Mouse (Mus musculus) liver, embryonic 16.5 days (tissue): ENCODE results near the gene Ppm1g. TPM values are rescaled to one million over a fixed set of nuclear protein-coding genes. Genes with fewer than 3 reads are reported as not detected.
A peak's percentile ranks its signal among the peaks of the same experiment; 100 is the strongest.

ENCODE experiments used
- ATAC-seq: fragments of 200-750 bp; cut with Nextera tagmentation; 2 replicates; pipeline ENCODE4 v1.8.0; 2017; ENCODE audit warnings: low read depth, mild to moderate bottlenecking, moderate number of reproducible peaks, moderate library complexity
- H3K27ac ChIP-seq: fragments of 300-500 bp; sonication (generic); 2 replicates; pipeline ENCODE4 v1.5.1; 2014; ENCODE audit warnings: mild to moderate bottlenecking, low read length
- H3K27me3 ChIP-seq: fragments of 300-500 bp; sonication (generic); 2 replicates; pipeline ENCODE4 v1.6.1; 2014; ENCODE audit warnings: low read depth, low read length, mixed read lengths; ENCODE audit not compliant: control insufficient read depth, insufficient read depth
- H3K36me3 ChIP-seq: fragments of 300-500 bp; sonication (generic); 2 replicates; pipeline ENCODE4 v1.6.1; 2014; ENCODE audit warnings: mild to moderate bottlenecking; ENCODE audit not compliant: control insufficient read depth, insufficient read depth
- H3K4me1 ChIP-seq: fragments of 300-500 bp; sonication (generic); 2 replicates; pipeline ENCODE4 v1.6.1; 2014; ENCODE audit warnings: low read depth, low read length, mixed read lengths; ENCODE audit not compliant: control insufficient read depth
- H3K4me2 ChIP-seq: fragments of 300-500 bp; sonication (generic); 2 replicates; pipeline ENCODE4 v1.6.1; 2014; ENCODE audit warnings: low read depth, low read length, mixed read lengths
- H3K4me3 ChIP-seq: fragments of 300-500 bp; sonication (generic); 2 replicates; pipeline ENCODE4 v1.5.1; 2014; ENCODE audit warnings: low read depth, mild to moderate bottlenecking, low read length
- H3K9ac ChIP-seq: fragments of 300-500 bp; sonication (generic); 2 replicates; pipeline ENCODE4 v1.6.1; 2014; ENCODE audit warnings: low read depth, low read length
- H3K9me3 ChIP-seq: fragments of 300-500 bp; sonication (generic); replicated peaks from 2 replicates; pipeline ENCODE4 v1.6.1; 2016; ENCODE audit warnings: low read length; ENCODE audit not compliant: control insufficient read depth
- WGBS: fragments of 180-500 bp; shearing (Covaris S2); extraction: QIAGEN DNeasy Blood & Tissue Kit; methylation state at CpG from one replicate; pipeline ENCODE4 v1.1.7; 2014; ENCODE audit not compliant: insufficient replicate concordance; 5-methylcytosine and 5-hydroxymethylcytosine counted together
- polyA plus RNA-seq: library from polyadenylated mRNA; unstranded; fragments of >200 nt; fragmentation: Nextera tagmentation; extraction: Ambion mirVana; gene quantifications from 2 replicates; pipeline ENCODE4 v1.2.1, GENCODE M21; 2015

The Ppm1g gene
- polyA plus RNA-seq, 1 experiment from 2014 or later = 90.8 TPM

DNA sequence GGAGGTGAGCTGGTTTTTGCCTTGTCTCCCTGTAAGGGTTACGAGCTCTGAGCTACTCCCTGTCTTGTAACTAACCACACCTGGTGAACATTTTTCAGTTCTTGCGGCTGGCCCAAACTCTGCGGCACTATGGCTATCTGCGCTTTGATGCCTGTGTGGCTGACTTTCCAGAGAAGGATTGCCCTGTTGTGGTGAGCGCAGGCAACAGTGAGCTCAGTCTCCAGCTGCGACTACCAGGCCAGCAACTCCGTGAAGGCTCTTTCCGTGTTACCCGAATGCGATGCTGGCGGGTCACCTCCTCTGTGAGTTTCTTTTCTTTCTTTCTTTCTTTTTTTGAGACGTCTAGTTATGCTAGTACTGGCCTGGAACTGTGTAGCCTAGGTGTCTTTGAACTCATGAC is 23.4 kb downstream of the Ppm1g start:
- peaks cover 51% of the 10 kb centered on the region for H3K36me3 ChIP-seq
- 91% methylated on average over 12 of the region's 12 CpGs for WGBS

DNA sequence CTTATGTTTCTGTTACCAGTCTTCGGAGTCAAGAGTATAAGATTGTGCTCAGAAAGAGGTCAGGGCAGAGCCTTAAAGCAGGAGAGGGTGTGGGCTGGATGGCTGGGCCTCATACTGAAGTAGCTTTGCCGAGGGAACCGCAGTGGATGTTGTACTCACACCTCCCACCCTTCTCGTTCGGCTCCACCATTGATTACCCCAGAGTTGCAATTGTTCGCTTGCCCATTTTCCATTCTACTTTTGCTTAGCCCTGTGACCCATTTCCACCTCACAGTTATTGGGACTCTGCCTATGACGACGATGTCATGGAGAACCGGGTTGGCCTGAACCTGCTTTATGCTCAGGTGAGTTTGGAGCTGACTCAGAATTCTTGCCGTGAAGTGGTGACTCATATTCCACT is 24.3 kb downstream of the Ppm1g start:
- ATAC-seq = no peak
- Histone ChIP-seq H3K27ac (no peak overlapping the region), H3K4me3 (no peak overlapping the region), H3K27me3 (no peaks in the 10 kb centered on the region), H3K9ac (no peak overlapping the region), H3K4me2 (no peak overlapping the region), H3K36me3 (peaks cover 51% of the 10 kb centered on the region), H3K4me1 (peaks cover 21% of the 10 kb centered on the region), H3K9me3 (no peaks in the 10 kb centered on the region)
- WGBS = 94% methylated on average over 10 of the region's 10 CpGs

More for the DNA sequence above, 23.4 kb downstream of the Ppm1g start:
- ATAC-seq = no peak
- Histone ChIP-seq H3K4me2 (no peak overlapping the region), H3K27ac (no peak overlapping the region), H3K9ac (no peak overlapping the region), H3K9me3 (no peaks in the 10 kb centered on the region), H3K4me1 (peaks cover 15% of the 10 kb centered on the region), H3K4me3 (no peak overlapping the region), H3K27me3 (no peaks in the 10 kb centered on the region)

DNA sequence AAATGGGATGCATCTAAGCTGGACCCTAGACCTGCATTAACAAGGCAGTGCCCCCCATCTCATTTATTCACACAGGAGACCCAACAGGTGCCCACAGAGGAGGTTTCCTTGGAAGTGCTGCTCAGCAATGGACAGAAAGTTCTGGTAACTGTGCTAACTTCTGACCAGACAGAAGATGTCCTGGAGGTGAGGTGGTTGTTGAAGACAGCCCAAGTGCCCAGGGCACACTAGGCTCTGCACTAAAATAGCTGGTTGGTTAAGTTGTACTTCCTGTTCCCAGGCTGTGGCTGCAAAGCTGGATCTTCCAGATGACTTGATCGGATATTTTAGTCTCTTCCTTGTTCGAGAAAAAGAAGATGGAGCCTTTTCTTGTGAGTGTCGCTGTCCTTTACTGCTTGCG is 24.8 kb downstream of the Ppm1g start:
- ATAC-seq = no peak
- no peaks in the 10 kb centered on the region for H3K27me3 ChIP-seq
- no peak overlapping the region for H3K4me3 ChIP-seq
- peaks cover 55% of the 10 kb centered on the region for H3K36me3 ChIP-seq
- 79% methylated on average over 4 of the region's 4 CpGs for WGBS
- no peak overlapping the region for H3K27ac ChIP-seq
- H3K4me1 ChIP-seq = peaks cover 20% of the 10 kb centered on the region
- H3K9ac ChIP-seq = no peak overlapping the region
- H3K4me2 ChIP-seq = no peak overlapping the region
- no peaks in the 10 kb centered on the region for H3K9me3 ChIP-seq

DNA sequence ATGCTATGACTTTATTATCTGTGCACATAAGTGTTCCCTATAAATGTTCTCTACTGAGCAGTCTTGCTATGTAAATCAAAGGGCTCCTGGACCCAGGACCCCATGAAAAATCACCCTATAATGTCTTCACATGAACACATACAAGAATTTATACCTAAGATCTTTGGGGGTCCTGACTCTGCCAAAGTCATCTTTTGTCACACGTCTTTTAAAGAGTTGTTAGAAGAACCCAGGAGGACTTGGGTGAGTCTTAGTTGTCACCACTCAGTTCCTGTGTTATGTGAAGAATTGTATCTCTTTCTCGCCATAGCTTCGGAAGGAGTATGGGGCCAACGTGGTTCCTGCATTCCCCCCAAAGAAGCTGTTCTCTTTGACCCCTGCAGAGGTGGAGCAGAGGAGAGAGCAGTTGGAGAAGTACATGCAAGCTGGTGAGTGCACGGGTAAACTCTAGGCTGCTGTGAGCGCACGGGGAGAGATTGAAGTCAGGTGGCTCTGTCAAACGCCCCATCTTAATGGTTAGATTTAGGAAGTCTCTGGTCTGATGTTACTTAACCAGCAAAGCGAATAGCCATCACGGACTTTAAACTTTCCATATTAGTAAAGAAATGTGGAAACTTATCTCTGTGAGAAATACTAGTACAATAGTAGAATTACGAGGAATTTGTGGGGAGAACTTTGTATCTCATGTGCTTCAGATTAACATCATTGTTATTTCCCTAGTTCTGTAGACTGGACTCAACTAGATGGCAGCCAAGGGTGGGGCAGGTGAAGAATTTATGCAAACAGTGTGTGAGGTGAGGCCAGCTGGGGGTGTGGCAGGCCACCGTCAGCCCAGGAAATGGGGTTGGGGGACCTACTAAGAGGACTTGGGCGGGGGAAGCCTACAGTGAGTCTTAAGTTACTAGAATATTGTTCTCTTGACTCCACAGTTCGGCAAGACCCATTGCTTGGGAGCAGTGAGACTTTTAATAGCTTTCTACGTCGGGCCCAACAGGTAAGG is 25.7 kb downstream of the Ppm1g start:
- Histone ChIP-seq H3K9ac (peak overlapping the region; percentile 90), H3K36me3 (peaks cover 59% of the 10 kb centered on the region), H3K9me3 (no peaks in the 10 kb centered on the region), H3K27me3 (no peaks in the 10 kb centered on the region), H3K27ac (peak overlapping the region; percentile 83; the same call in 1 of the 2 replicates), H3K4me3 (peak overlapping the region; percentile 84), H3K4me2 (peak overlapping the region; percentile 84), H3K4me1 (peaks cover 20% of the 10 kb centered on the region)
- WGBS = 84% methylated on average over 16 of the region's 16 CpGs
- ATAC-seq = no peak

DNA sequence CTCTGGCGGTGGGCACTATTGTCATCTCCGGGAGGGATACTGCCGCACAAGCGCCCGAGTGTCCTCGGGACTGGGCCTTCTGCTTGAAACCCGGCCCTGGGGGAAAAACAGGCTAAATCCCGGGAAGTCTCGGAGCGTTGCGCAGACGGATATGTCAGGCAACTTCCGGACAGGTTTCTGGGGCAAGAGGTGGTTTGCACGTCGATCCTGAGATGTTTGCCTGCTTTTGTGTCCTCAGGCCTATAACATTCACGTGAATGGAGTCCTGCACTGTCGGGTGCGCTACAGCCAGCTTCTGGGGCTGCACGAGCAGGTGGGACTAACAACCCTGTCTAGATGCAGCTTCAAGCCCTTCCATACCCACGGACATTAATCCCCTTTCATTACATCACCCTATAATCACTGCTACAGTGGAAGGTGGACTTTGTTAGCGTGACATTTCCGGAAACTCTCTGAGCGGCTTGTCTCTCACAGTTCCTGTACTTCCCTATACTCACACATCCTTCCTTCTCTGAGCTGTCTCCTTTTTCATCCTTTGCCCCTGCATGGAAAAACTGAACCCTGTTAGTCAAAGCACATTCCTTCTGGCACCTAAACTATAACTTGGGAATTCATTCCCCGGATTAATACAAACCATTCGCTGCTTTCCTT is 26.7 kb downstream of the Ppm1g start:
- 6% methylated on average over 25 of the region's 25 CpGs for WGBS
- H3K4me2 ChIP-seq = peak overlapping the region; percentile 84
- no peaks in the 10 kb centered on the region for H3K9me3 ChIP-seq
- H3K4me3 ChIP-seq = peak overlapping the region; percentile 84
- peak overlapping the region; percentile 83 for H3K27ac ChIP-seq
- no peaks in the 10 kb centered on the region for H3K27me3 ChIP-seq
- no peak for ATAC-seq
- H3K9ac ChIP-seq = peak overlapping the region; percentile 90
- H3K36me3 ChIP-seq = peaks cover 54% of the 10 kb centered on the region
- peaks cover 20% of the 10 kb centered on the region for H3K4me1 ChIP-seq

DNA sequence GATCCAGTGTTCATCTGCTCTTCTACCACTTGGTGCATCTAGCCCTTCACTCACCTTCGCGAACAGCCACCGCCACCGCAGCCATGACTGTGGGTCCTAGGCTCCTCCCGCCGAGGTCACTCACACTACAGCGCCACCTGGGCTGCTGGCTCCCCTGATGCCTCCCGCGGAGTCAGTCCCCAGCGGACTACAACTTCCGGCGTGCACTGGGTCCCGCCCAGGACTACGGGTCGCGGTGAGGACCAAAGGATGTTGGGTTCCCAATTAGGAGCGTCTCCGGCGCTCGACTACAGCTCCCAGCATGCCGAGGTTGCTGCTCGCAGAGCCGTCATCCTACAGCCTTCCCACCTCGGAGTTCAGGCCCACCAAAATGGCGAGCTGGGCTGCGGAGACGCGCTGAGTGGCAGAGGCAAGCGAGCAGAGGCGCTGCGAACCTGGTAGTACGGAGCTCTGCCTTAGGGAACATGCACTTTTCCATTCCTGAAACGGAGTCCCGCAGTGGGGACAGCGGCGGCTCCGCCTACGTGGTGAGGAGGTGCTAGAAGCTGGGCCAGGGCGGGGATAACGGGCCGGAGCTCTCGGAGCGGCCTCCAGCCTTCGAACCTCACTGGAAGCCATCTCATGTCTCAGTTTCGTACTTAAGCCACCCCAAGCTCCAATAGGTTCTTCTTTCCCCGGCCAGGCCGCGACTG is 27.4 kb downstream of the Ppm1g start, which contains the start of the genes Snx17 and Eif2b4:
Gene Snx17, plus strand, starts transcription at position 289 of the 692 bp plus-strand sequence.
Gene Eif2b4, minus strand, starts transcription at position 492 of the 692 bp plus-strand sequence.
- H3K4me2 ChIP-seq = peak within 1 kb of the TSS; percentile 84
- WGBS = 0% methylated on average over 48 of the region's 48 CpGs
- peak within 1 kb of the TSS; percentile 90 for H3K9ac ChIP-seq
- peaks cover 51% of the 10 kb centered on the region for H3K36me3 ChIP-seq
- no peaks in the 10 kb centered on the region for H3K9me3 ChIP-seq
- H3K4me1 ChIP-seq = peaks cover 20% of the 10 kb centered on the region
- H3K4me3 ChIP-seq = peak within 1 kb of the TSS; percentile 84
- no peaks in the 10 kb centered on the region for H3K27me3 ChIP-seq
- H3K27ac ChIP-seq = peak within 1 kb of the TSS; percentile 92
- peak; percentile 95 for ATAC-seq

DNA sequence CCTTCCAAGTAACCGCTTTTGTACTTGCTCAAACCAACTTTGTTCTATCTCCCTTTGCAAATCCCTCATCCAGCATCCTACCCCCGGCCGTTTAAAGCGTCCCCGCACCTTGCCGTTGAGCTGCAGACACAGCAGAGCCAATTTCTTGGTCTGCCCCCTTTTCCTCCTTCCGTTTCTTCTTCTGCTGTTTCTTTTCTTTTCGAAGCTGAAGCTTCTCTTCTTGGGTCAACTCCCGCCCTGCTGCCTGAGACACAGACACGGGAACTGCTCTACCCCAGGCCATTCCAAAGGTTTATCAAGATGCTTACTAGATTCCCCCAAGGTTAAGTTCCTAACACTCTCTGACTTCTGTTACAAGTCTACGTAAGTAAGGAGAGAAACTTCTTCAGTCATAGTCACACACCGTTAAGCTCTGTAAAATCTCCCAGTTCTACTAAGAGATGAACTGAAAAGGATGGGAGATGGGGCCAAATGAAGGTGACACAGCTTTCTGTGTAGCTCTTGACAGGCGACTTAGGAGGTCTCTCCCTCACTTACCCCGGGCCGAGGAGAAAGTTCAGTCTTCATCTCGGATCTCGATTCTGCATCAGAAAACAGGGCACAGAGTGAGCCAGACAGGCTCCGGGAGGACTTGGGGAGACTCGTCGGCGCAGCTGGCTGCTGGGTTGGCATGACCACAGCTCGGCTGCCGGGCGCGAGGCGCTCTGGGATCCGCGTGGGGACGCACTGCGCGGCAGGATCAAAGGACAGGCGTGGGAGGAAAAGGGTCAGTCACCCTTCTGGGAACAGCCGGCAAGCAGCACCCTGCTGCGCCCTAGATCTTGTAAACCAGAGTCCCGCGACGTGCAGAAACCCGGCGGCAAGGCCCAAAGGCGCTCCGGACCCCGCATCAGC is 28.2 kb downstream of the Ppm1g start:
- H3K27ac ChIP-seq = peak overlapping the region; percentile 92
- peak; percentile 59 for ATAC-seq
- no peaks in the 10 kb centered on the region for H3K27me3 ChIP-seq
- peaks cover 49% of the 10 kb centered on the region for H3K36me3 ChIP-seq
- H3K9ac ChIP-seq = peak overlapping the region; percentile 89
- H3K4me2 ChIP-seq = peak overlapping the region; percentile 68
- H3K4me3 ChIP-seq = peak overlapping the region; percentile 84
- 9% methylated on average over 42 of the region's 42 CpGs for WGBS
- no peaks in the 10 kb centered on the region for H3K9me3 ChIP-seq
- peaks cover 20% of the 10 kb centered on the region for H3K4me1 ChIP-seq

DNA sequence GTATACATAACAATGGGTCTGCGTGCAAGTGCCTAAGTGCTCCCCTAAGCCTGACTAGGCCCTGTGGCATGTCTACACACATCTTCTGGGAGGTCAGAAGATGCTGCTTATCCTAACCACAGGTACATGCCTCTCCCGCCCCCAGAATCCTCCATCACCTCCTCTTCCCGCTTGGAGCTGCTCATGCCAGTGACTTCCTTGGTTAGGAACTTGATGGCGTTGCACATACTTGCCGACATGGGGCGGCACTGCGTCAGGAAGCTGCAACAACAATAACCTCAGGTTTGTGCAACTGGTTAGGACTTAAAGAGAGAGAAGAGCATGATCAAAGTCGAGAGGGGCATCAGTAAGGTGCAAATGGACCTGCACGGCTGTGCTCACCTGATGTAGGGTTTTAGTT is 30.3 kb downstream of the Ppm1g start:
- WGBS = 82% methylated on average over 9 of the region's 9 CpGs
- no peak for ATAC-seq
- Histone ChIP-seq H3K4me2 (no peak overlapping the region), H3K36me3 (peaks cover 31% of the 10 kb centered on the region), H3K27me3 (no peaks in the 10 kb centered on the region), H3K27ac (no peak overlapping the region), H3K9me3 (no peaks in the 10 kb centered on the region), H3K4me3 (no peak overlapping the region), H3K4me1 (peaks cover 23% of the 10 kb centered on the region), H3K9ac (no peak overlapping the region)
